Mouse (Mus musculus): Measurements from ENCODE around the gene Actn3. TPM values are rescaled to one million over a fixed set of nuclear protein-coding genes. Genes with fewer than 3 reads are reported as not detected.
"Not testable (repeated sequence)": the region's sequence is repeated elsewhere in the genome, so short reads cannot be mapped to it uniquely, and the experiment has no call there.

Gene Actn3
- polyA plus RNA-seq, 1 experiment, result 1.7 TPM

GRCm38 (mm10) chr19:4896780-4897520, 19.2 kb upstream of the Actn3 start:
- no peak for TF ChIP-seq CTCF (IDR thresholded peaks at IDR 0.05; ENCODE audit: borderline replicate concordance, extremely low read depth, insufficient read depth, insufficient read length)
- TF ChIP-seq POLR2A (IDR thresholded peaks at IDR 0.05; ENCODE audit: borderline replicate concordance, extremely low read depth, insufficient read depth, insufficient read length, poor library complexity, severe bottlenecking), result no peak

GRCm38 (mm10) chr19:4891798-4892197, 14.1 kb upstream of the Actn3 start:
- DNase-seq (ENCODE audit: low read depth), result no peak
- TF ChIP-seq POLR2A (IDR thresholded peaks at IDR 0.05; ENCODE audit: borderline replicate concordance, extremely low read depth, insufficient read depth, insufficient read length, poor library complexity, severe bottlenecking), result no peak
- no peak for TF ChIP-seq CTCF (IDR thresholded peaks at IDR 0.05; ENCODE audit: borderline replicate concordance, extremely low read depth, insufficient read depth, insufficient read length)

More at GRCm38 (mm10) chr19:4896780-4897520, 19.2 kb upstream of the Actn3 start:
- no peak for DNase-seq (ENCODE audit: low read depth)

GRCm38 (mm10) chr19:4889791-4890190, 12.1 kb upstream of the Actn3 start:
- TF ChIP-seq CTCF (IDR thresholded peaks at IDR 0.05; ENCODE audit: borderline replicate concordance, extremely low read depth, insufficient read depth, insufficient read length), result no peak
- no peak for TF ChIP-seq POLR2A (IDR thresholded peaks at IDR 0.05; ENCODE audit: borderline replicate concordance, extremely low read depth, insufficient read depth, insufficient read length, poor library complexity, severe bottlenecking)

GRCm38 (mm10) chr19:4883961-4884360, 6.3 kb upstream of the Actn3 start:
- TF ChIP-seq CTCF (IDR thresholded peaks at IDR 0.05; ENCODE audit: borderline replicate concordance, extremely low read depth, insufficient read depth, insufficient read length) (no peak), POLR2A (IDR thresholded peaks at IDR 0.05; ENCODE audit: borderline replicate concordance, extremely low read depth, insufficient read depth, insufficient read length, poor library complexity, severe bottlenecking) (no peak)

More at GRCm38 (mm10) chr19:4889791-4890190, 12.1 kb upstream of the Actn3 start:
- no peak for DNase-seq (ENCODE audit: low read depth)

GRCm38 (mm10) chr19:4879324-4879703, 1.6 kb upstream of the Actn3 start:
- no peak for DNase-seq (ENCODE audit: low read depth)
- TF ChIP-seq CTCF (IDR thresholded peaks at IDR 0.05; ENCODE audit: borderline replicate concordance, extremely low read depth, insufficient read depth, insufficient read length) (no peak), POLR2A (IDR thresholded peaks at IDR 0.05; ENCODE audit: borderline replicate concordance, extremely low read depth, insufficient read depth, insufficient read length, poor library complexity, severe bottlenecking) (no peak)

More at GRCm38 (mm10) chr19:4883961-4884360, 6.3 kb upstream of the Actn3 start:
- DNase-seq (ENCODE audit: low read depth), result no peak

GRCm38 (mm10) chr19:4878405-4879323, 955 bp upstream of the Actn3 start, which contains the start of gene Zdhhc24:
Zdhhc24 (plus strand) TSS chr19:4878668.
- TF ChIP-seq POLR2A (IDR thresholded peaks at IDR 0.05; ENCODE audit: borderline replicate concordance, extremely low read depth, insufficient read depth, insufficient read length, poor library complexity, severe bottlenecking) (peak; percentile 44; the same call in 1 of the 2 replicates), CTCF (IDR thresholded peaks at IDR 0.05; ENCODE audit: borderline replicate concordance, extremely low read depth, insufficient read depth, insufficient read length) (no peak)
- DNase-seq (ENCODE audit: low read depth), result peak; percentile 98

GRCm38 (mm10) chr19:4876755-4877154, 954 bp downstream of the Actn3 start:
- TF ChIP-seq POLR2A (IDR thresholded peaks at IDR 0.05; ENCODE audit: borderline replicate concordance, extremely low read depth, insufficient read depth, insufficient read length, poor library complexity, severe bottlenecking) (no peak), CTCF (IDR thresholded peaks at IDR 0.05; ENCODE audit: borderline replicate concordance, extremely low read depth, insufficient read depth, insufficient read length) (no peak)
- DNase-seq (ENCODE audit: low read depth), result no peak

- DNase-seq (ENCODE audit: low read depth), result no peak
- no peak for TF ChIP-seq POLR2A (IDR thresholded peaks at IDR 0.05; ENCODE audit: borderline replicate concordance, extremely low read depth, insufficient read depth, insufficient read length, poor library complexity, severe bottlenecking)
- TF ChIP-seq CTCF (IDR thresholded peaks at IDR 0.05; ENCODE audit: borderline replicate concordance, extremely low read depth, insufficient read depth, insufficient read length), result no peak
These were observed 1.5 kb downstream of the Actn3 start for GRCm38 (mm10) chr19:4876241-4876640.

- DNase-seq (ENCODE audit: low read depth), result not testable (repeated sequence)
These were observed 3.1 kb downstream of the Actn3 start for GRCm38 (mm10) chr19:4874613-4875012.

- DNase-seq (ENCODE audit: low read depth), result peak; percentile 52
- no peak for TF ChIP-seq POLR2A (IDR thresholded peaks at IDR 0.05; ENCODE audit: borderline replicate concordance, extremely low read depth, insufficient read depth, insufficient read length, poor library complexity, severe bottlenecking)
These were observed 12.6 kb downstream of the Actn3 start for GRCm38 (mm10) chr19:4865147-4865546.

GRCm38 (mm10) chr19:4863048-4863447, 14.7 kb downstream of the Actn3 start:
- peak; percentile 17 for DNase-seq (ENCODE audit: low read depth)

More at GRCm38 (mm10) chr19:4863048-4863447, 14.7 kb downstream of the Actn3 start:
- TF ChIP-seq CTCF (IDR thresholded peaks at IDR 0.05; ENCODE audit: borderline replicate concordance, extremely low read depth, insufficient read depth, insufficient read length), result no peak
- no peak for TF ChIP-seq POLR2A (IDR thresholded peaks at IDR 0.05; ENCODE audit: borderline replicate concordance, extremely low read depth, insufficient read depth, insufficient read length, poor library complexity, severe bottlenecking)
